Mouse (Mus musculus): ENCODE measurements around the gene Pnma5.
"Not testable (repeated sequence)": the region's sequence is repeated elsewhere in the genome, so short reads cannot be mapped to it uniquely, and the experiment has no call there.

DNA sequence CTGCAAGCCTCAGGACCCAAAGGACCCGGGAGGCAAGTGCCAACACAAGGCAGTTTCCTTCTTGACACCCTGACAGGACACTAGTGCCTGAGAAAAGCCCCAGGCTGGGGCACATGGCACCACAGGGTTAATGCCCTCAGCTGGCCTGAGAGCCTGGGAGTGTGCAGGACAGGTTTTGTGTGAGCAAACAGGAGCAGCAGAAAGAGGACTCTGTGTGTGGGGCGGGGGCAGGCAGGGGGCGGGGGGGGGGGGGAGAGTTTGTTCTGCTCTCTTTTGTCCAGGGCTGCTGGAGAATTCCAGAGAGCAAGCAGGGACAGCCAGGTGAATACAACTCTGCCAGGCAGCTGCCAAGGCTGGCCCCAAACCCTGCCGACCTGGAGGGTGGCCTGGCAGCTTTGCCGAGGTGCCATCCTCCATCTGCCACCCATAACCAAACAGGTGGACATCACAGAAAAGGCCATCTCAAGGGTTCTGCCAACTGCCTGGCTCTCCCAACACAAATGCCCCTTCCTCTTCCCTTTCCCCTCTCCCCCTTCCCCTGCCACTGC, 29.9 kb upstream of the Pnma5 start:
- not testable (repeated sequence) for TF ChIP-seq CTCF (IDR thresholded peaks at IDR 0.05; ENCODE audit: control insufficient read depth, insufficient read depth, low read length); POLR2A (IDR thresholded peaks at IDR 0.05; ENCODE audit: borderline replicate concordance, control insufficient read depth, low read depth, low read length)
